Mouse (Mus musculus) ES-Bruce4 (cell line): Measurements from ENCODE around the gene Zmynd12. TPM values are rescaled to one million over a fixed set of nuclear protein-coding genes. Genes with fewer than 3 reads are reported as not detected.

ENCODE experiments used
- H3K27ac ChIP-seq: 2 replicates; pipeline ENCODE4 v1.5.1; 2012; ENCODE audit warnings: low read length, inconsistent platforms; ENCODE audit not compliant: insufficient read depth
- H3K27me3 ChIP-seq: 2 replicates; pipeline ENCODE4 v1.6.1; 2012; ENCODE audit warnings: mild to moderate bottlenecking, low read length, inconsistent platforms; ENCODE audit not compliant: control insufficient read depth, poor library complexity, insufficient read depth, severe bottlenecking
- H3K36me3 ChIP-seq: 2 replicates; pipeline ENCODE4 v1.6.1; 2012; ENCODE audit warnings: inconsistent platforms, mild to moderate bottlenecking, low read length, moderate library complexity; ENCODE audit not compliant: control insufficient read depth, poor library complexity, insufficient read depth, severe bottlenecking
- H3K4me1 ChIP-seq: one replicate; pipeline ENCODE4 v1.8.1; 2011; ENCODE audit warnings: low read length; ENCODE audit not compliant: control insufficient read depth, insufficient read depth
- H3K4me3 ChIP-seq: 2 replicates; pipeline ENCODE4 v1.5.1; 2011; ENCODE audit warnings: low read depth, mild to moderate bottlenecking, low read length
- H3K9ac ChIP-seq: 2 replicates; pipeline ENCODE4 v1.6.1; 2012; ENCODE audit warnings: low read depth, mild to moderate bottlenecking, inconsistent platforms; ENCODE audit not compliant: poor library complexity, severe bottlenecking
- H3K9me3 ChIP-seq: replicated peaks from 2 replicates; pipeline ENCODE4 v1.6.1; 2012; ENCODE audit warnings: mild to moderate bottlenecking, low read length, inconsistent platforms; ENCODE audit not compliant: control insufficient read depth, poor library complexity, insufficient read depth, severe bottlenecking
- CTCF ChIP-seq: IDR thresholded peaks from one replicate; pipeline ENCODE4 v1.8.1; 2011; ENCODE audit warnings: low read depth, low read length
- EP300 ChIP-seq: IDR thresholded peaks from 2 replicates; pipeline ENCODE4 v1.6.1; 2011; ENCODE audit warnings: low read depth, low read length; ENCODE audit not compliant: insufficient read depth
- POLR2A ChIP-seq: IDR thresholded peaks from one replicate; pipeline ENCODE4 v1.8.1; 2011; ENCODE audit warnings: low read length; ENCODE audit not compliant: insufficient read depth
- polyA plus RNA-seq: library from polyadenylated mRNA; stranded (reverse); fragments of >200 nt; gene quantifications from 2 replicates; pipeline ENCODE4 v1.2.4, GENCODE M21; 2011; ENCODE audit warnings: low read depth; ENCODE audit not compliant: missing spikeins, insufficient read depth, insufficient read length

Zmynd12 gene
- polyA plus RNA-seq, 1 experiment = 0.96 TPM

DNA sequence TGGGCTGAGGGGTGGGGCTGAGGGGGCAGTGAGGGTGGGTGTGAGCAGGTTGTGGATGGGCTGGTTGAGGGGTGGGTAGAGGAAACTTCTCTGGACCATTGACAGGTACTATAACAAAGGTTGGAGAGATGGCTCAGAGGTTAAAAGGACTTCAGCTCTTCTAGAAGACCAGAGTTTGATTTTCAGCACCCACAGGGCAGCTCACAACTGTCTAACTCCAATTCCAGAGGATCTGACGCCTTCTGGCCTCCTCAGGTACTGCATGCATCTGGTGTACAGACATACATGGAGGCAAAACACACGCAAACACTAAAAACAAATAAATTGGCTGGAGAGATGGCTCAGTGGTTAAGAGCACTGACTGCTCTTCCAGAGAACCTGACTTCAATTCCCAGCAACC, 89.0 kb downstream of the Zmynd12 start:
- no peak for TF ChIP-seq POLR2A
- no peak for TF ChIP-seq EP300
- TF ChIP-seq CTCF = no peak
- no peaks in the 10 kb centered on the region for H3K36me3 ChIP-seq
- H3K9me3 ChIP-seq = no peaks in the 10 kb centered on the region; the same call in 1 of the 2 replicates
- H3K4me1 ChIP-seq = no peaks in the 10 kb centered on the region
- H3K27me3 ChIP-seq = no peaks in the 10 kb centered on the region
- no peak overlapping the region for H3K9ac ChIP-seq
- no peak overlapping the region for H3K27ac ChIP-seq
- no peak overlapping the region for H3K4me3 ChIP-seq

DNA sequence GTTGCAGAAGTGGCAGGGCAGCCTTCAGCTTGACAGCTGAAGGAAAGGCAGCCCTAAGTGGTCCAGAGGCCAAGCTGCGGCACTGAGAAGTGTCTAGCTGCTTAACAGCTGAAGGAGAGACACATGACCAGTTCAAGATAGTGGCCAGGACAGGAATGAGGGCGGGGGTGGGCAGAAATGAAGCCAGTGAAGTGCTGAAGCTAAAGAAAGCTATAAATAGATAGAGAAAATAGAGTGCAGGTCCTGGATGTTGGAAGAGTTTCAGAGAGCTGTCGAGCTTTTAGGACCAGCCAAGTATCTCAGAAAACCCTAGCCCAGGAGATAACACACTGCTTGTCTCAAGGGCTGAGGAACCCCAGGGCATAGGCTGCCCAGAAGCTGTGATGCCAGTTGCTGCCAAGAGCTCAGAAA, 90.1 kb downstream of the Zmynd12 start:
- Histone ChIP-seq H3K9ac (no peak overlapping the region), H3K27me3 (no peaks in the 10 kb centered on the region), H3K27ac (no peak overlapping the region), H3K4me1 (no peaks in the 10 kb centered on the region), H3K4me3 (no peak overlapping the region), H3K36me3 (no peaks in the 10 kb centered on the region), H3K9me3 (no peaks in the 10 kb centered on the region; the same call in 1 of the 2 replicates)
- TF ChIP-seq EP300 = no peak
- no peak for TF ChIP-seq CTCF
- no peak for TF ChIP-seq POLR2A

Other genes with a start within 250 kb of the Zmynd12 start
- 12.3 and 14.8 TPM in 2 replicates for gene Zfp691, start 248.6 kb upstream of the Zmynd12 start, polyA plus RNA-seq
- 0.37 and 0.52 TPM in 2 replicates for gene Ermap, start 232.8 kb upstream of the Zmynd12 start, polyA plus RNA-seq
- gene Svbp, start 227.5 kb upstream of the Zmynd12 start, polyA plus RNA-seq = 34.2 and 39.1 TPM in 2 replicates
- 0.73 TPM in 1 of 2 replicates, not detected in the other for gene Tmem269, start 204.6 kb upstream of the Zmynd12 start, polyA plus RNA-seq
- gene AU022252, start 190.1 kb upstream of the Zmynd12 start, polyA plus RNA-seq = 20.7 and 21.0 TPM in 2 replicates
- gene P3h1, start 189.9 kb upstream of the Zmynd12 start, polyA plus RNA-seq = 25.8 and 30.0 TPM in 2 replicates
- gene Cldn19, start 167.4 kb upstream of the Zmynd12 start, polyA plus RNA-seq = 0.15 and 0.35 TPM in 2 replicates
- gene Ybx1, start 128.2 kb upstream of the Zmynd12 start, polyA plus RNA-seq = 1,520 and 1,534 TPM in 2 replicates
- 135 and 148 TPM in 2 replicates for gene Ppih, start 102.3 kb upstream of the Zmynd12 start, polyA plus RNA-seq
- 6.0 and 6.9 TPM in 2 replicates for gene Ccdc30, start 7.3 kb upstream of the Zmynd12 start, polyA plus RNA-seq
- 13.3 and 15.5 TPM in 2 replicates for gene Ppcs, start 394 bp upstream of the Zmynd12 start, polyA plus RNA-seq
- gene Rimkla, start 69.8 kb downstream of the Zmynd12 start, polyA plus RNA-seq = 3.3 and 5.5 TPM in 2 replicates
- gene Foxj3, start 114.2 kb downstream of the Zmynd12 start, polyA plus RNA-seq = 47.9 and 51.0 TPM in 2 replicates
- gene Frg2f1, start 116.7 kb downstream of the Zmynd12 start, polyA plus RNA-seq = 1.2 and 2.2 TPM in 2 replicates
- not detected in 2 replicates for gene Guca2a, start 214.9 kb downstream of the Zmynd12 start, polyA plus RNA-seq
- gene Guca2b, start 236.1 kb downstream of the Zmynd12 start, polyA plus RNA-seq = not detected in 2 replicates